Mouse (Mus musculus) limb, embryonic 14.5 days (tissue): ENCODE measurements around the gene Hacl1. TPM values are rescaled to one million over a fixed set of nuclear protein-coding genes. Genes with fewer than 3 reads are reported as not detected.

Experiments used
- ATAC-seq: fragments of 200-750 bp; cut with Nextera tagmentation; 2 replicates; pipeline ENCODE4 v1.8.0; 2017; ENCODE audit warnings: low read depth, moderate number of reproducible peaks, moderate TSS enrichment; ENCODE audit not compliant: low FRiP score
- DNase-seq: peaks from one replicate; pipeline ENCODE4 v3.0.0-alpha.2; 2015; ENCODE audit warnings: low spot score
- H3K27ac ChIP-seq: fragments of 300-500 bp; sonication (generic); replicated peaks from 2 replicates; pipeline ENCODE4 v1.5.1; 2014; ENCODE audit warnings: low read depth, mild to moderate bottlenecking, low read length, moderate library complexity, mixed read lengths
- H3K27me3 ChIP-seq: fragments of 300-500 bp; sonication (generic); 2 replicates; pipeline ENCODE4 v1.6.1; 2014; ENCODE audit warnings: low read length, mixed read lengths; ENCODE audit not compliant: control insufficient read depth, insufficient read depth
- H3K36me3 ChIP-seq: fragments of 300-500 bp; sonication (generic); 2 replicates; pipeline ENCODE4 v1.6.1; 2014; ENCODE audit warnings: mild to moderate bottlenecking, low read length, moderate library complexity, mixed read lengths; ENCODE audit not compliant: control insufficient read depth, insufficient read depth
- H3K4me1 ChIP-seq: fragments of 300-500 bp; sonication (generic); 2 replicates; pipeline ENCODE4 v1.6.1; 2014; ENCODE audit warnings: antibody characterized with exemption, low read length, mixed read lengths; ENCODE audit not compliant: control insufficient read depth, insufficient read depth
- H3K4me2 ChIP-seq: fragments of 300-500 bp; sonication (generic); replicated peaks from 2 replicates; pipeline ENCODE4 v1.6.1; 2014; ENCODE audit warnings: low read depth, mild to moderate bottlenecking, low read length, moderate library complexity; ENCODE audit not compliant: severe bottlenecking
- H3K4me3 ChIP-seq: fragments of 300-500 bp; sonication (generic); replicated peaks from 2 replicates; pipeline ENCODE4 v1.5.1; 2014; ENCODE audit warnings: low read length
- H3K9ac ChIP-seq: fragments of 300-500 bp; sonication (generic); 2 replicates; pipeline ENCODE4 v1.6.1; 2014; ENCODE audit warnings: mild to moderate bottlenecking, low read depth, low read length, moderate library complexity; ENCODE audit not compliant: severe bottlenecking
- H3K9me3 ChIP-seq: fragments of 300-500 bp; sonication (generic); 2 replicates; pipeline ENCODE4 v1.6.1; 2016; ENCODE audit warnings: low read length; ENCODE audit not compliant: control insufficient read depth
- POLR2A ChIP-seq: fragments of 200-500 bp; IDR thresholded peaks from 2 replicates; pipeline ENCODE4 v1.8.0; 2012; ENCODE audit warnings: inconsistent platforms, mild to moderate bottlenecking, moderate library complexity, borderline replicate concordance; ENCODE audit not compliant: insufficient read depth, insufficient read length; ENCODE audit errors: extremely low read depth
- WGBS: fragments of 180-500 bp; shearing (Covaris S2); extraction: QIAGEN DNeasy Blood & Tissue Kit; methylation state at CpG from one replicate; pipeline ENCODE4 v1.1.7; 2014; 5-methylcytosine and 5-hydroxymethylcytosine counted together
- polyA plus RNA-seq, 2 experiments: library from polyadenylated mRNA; depleted of rRNA in 1 of 2; stranded (reverse) in 1 of 2; unstranded in 1 of 2; fragments of >200 nt; fragmentation: Nextera tagmentation in 1 of 2; extraction: Ambion mirVana in 1 of 2; gene quantifications; 2 replicates each; pipeline versions ENCODE4 v1.2.1 to v1.2.3; 2012 to 2014

Gene Hacl1
- polyA plus RNA-seq, 2 experiments: 16.5 to 18.2 TPM

DNA sequence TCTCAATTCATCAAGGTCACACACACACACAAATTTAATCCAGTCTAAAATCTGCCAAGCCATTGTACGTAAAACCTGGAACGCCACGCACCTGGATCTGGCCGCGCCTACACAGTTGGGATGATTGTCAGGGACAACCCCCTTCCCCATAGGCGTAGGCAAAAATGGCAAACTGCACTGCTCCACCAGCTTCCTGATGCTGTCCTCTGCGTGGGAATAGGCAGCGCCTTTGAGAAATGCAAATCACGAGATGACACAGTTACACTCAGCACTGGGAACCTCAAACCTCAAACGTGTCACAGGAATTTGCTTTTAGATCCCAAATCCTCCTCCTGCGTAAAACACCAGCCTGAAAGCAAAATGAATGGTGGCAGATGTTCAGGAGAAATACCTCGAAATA, 18.3 kb downstream of the Hacl1 start:
- H3K9me3 ChIP-seq: no peaks in the 10 kb centered on the region
- H3K27ac ChIP-seq: no peak overlapping the region
- no peak for TF ChIP-seq POLR2A
- no peaks in the 10 kb centered on the region for H3K27me3 ChIP-seq
- DNase-seq (no peak), ATAC-seq (no peak)
- 73% methylated on average over 12 of the region's 12 CpGs for WGBS
- H3K4me2 ChIP-seq: no peak overlapping the region
- no peak overlapping the region for H3K4me3 ChIP-seq
- H3K9ac ChIP-seq: no peak overlapping the region
- no peaks in the 10 kb centered on the region for H3K4me1 ChIP-seq
- H3K36me3 ChIP-seq: 0 out of 2 replicates have a peak, but pooled peaks cover 3% of the 10 kb centered on the region

DNA sequence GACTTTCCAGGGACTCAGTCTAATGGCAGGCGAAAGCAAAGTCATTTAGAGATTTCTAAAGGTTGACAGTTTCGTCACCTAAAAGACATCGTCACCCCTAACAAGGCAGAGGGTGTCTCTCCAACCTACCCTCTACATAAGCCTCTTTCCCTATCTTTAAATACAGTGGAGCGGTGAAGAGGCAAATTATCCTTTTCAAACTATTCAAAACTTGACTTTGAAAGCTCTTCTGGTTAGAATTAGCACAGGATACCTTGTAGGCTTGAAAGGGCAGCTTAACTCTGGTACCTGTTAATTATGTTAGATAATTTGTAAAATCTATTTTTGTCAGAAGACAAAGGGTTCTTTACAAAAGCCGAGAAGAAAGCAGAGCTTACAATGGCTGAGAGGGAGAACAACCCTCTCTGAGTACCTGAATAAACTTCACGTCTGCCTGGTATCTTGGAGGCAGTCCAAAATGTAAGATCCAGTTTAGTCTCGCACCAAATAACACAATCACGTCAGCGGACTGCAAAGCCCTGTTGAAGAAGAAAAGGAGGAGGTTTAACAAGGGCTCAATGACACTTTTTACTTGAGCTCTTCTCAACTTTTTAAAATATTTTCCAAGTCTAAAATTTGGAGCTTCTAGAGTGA, 20.4 kb downstream of the Hacl1 start:
- Histone ChIP-seq H3K4me2 (no peak overlapping the region), H3K9ac (no peak overlapping the region), H3K36me3 (0 out of 2 replicates have a peak, but pooled peaks cover 3% of the 10 kb centered on the region), H3K4me1 (no peaks in the 10 kb centered on the region), H3K4me3 (no peak overlapping the region), H3K9me3 (no peaks in the 10 kb centered on the region), H3K27me3 (no peaks in the 10 kb centered on the region), H3K27ac (no peak overlapping the region)
- ATAC-seq (no peak), DNase-seq (no peak)
- 75% methylated on average over 9 of the region's 9 CpGs for WGBS
- no peak for TF ChIP-seq POLR2A

DNA sequence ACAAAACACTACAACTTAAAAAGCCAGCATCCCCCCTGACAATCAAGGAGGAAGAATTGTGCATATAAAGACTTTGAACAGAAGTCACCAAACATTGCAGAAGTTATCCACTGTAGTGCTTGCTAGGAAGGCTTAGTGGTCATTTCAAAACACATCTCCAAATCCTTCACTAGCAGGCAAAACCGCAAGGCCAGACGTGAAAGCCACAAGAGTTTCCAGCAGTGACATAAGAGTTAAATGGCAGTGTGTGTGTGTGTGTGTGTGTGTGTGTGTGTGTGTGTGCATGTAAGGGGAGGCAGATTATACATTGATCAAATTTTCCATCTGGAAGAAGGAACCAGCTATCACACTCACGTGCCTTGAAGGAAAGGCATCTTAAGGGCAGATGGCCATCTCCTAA, 23.1 kb downstream of the Hacl1 start:
- 87% methylated on average over 3 of the region's 3 CpGs for WGBS
- H3K4me2 ChIP-seq: no peak overlapping the region
- DNase-seq (no peak), ATAC-seq (no peak)
- no peak for TF ChIP-seq POLR2A
- no peaks in the 10 kb centered on the region for H3K4me1 ChIP-seq
- H3K9me3 ChIP-seq: no peaks in the 10 kb centered on the region
- H3K27me3 ChIP-seq: no peaks in the 10 kb centered on the region
- no peak overlapping the region for H3K9ac ChIP-seq
- peaks cover 3% of the 10 kb centered on the region; the same call in 1 of the 2 replicates for H3K36me3 ChIP-seq
- H3K27ac ChIP-seq: no peak overlapping the region
- no peak overlapping the region for H3K4me3 ChIP-seq

DNA sequence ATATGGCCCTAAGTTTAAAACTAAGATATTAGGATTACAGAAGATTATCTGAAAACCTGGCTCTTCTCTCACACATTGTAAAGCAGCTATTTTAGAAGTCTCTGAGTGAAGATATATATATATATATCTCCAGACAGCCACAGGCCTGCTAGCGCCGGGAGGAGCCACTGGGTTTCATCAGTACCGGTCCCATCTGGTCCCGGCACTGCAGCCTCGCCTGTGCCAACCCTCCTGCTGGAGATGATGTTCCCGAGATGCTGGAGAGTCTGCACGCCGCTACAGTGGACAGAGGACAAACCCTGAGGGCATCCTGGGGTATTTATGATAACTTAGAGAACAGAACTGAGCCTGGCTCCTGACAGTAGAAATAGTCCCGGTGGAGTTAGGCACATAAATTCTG, 23.9 kb downstream of the Hacl1 start:
- no peak for TF ChIP-seq POLR2A
- ATAC-seq: no peak
- 85% methylated on average over 9 of the region's 9 CpGs for WGBS

DNA sequence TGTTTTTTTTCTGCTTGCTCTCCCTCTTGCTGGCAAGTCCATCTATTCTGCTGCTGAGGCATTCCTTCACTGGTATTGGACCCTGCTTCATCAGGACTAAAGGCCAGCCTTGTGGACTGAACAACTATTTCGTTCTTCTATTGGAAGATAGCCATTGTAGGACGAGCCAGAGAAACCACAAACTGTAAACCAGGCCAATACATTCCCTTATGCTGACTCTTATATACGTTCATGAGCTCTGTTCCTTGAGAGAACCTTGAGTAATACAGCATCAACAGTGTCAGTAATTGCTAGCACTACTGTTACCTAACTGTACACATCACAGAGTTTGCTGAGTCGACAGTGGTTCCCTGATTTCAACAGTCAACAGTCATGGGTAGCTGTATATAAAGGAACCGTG, 27.4 kb downstream of the Hacl1 start:
- no peak overlapping the region for H3K4me3 ChIP-seq
- no peaks in the 10 kb centered on the region for H3K9me3 ChIP-seq
- 81% methylated on average over 5 of the region's 5 CpGs for WGBS
- H3K36me3 ChIP-seq: peaks cover 3% of the 10 kb centered on the region; the same call in 1 of the 2 replicates
- TF ChIP-seq POLR2A: no peak
- H3K4me1 ChIP-seq: no peaks in the 10 kb centered on the region
- H3K9ac ChIP-seq: no peak overlapping the region
- no peaks in the 10 kb centered on the region for H3K27me3 ChIP-seq
- DNase-seq: no peak
- no peak overlapping the region for H3K27ac ChIP-seq
- ATAC-seq: no peak
- H3K4me2 ChIP-seq: no peak overlapping the region

More for the DNA sequence above, 23.9 kb downstream of the Hacl1 start:
- Histone ChIP-seq H3K27me3 (no peaks in the 10 kb centered on the region), H3K36me3 (peaks cover 3% of the 10 kb centered on the region; the same call in 1 of the 2 replicates), H3K9ac (no peak overlapping the region), H3K27ac (no peak overlapping the region), H3K4me1 (no peaks in the 10 kb centered on the region), H3K4me3 (no peak overlapping the region), H3K4me2 (no peak overlapping the region), H3K9me3 (no peaks in the 10 kb centered on the region)
- no peak for DNase-seq
